Mouse (Mus musculus) kidney, adult 2 months (tissue): ENCODE data around the gene Cfap97d1. TPM values are rescaled to one million over a fixed set of nuclear protein-coding genes. Genes with fewer than 3 reads are reported as not detected.
A peak's percentile ranks its signal among the peaks of the same experiment; 100 is the strongest.

ENCODE experiments used
- DNase-seq: peaks from one replicate; pipeline ENCODE4 v3.0.0; 2021
- H3K27ac ChIP-seq: fragments of 200-500 bp; 2 replicates; pipeline ENCODE4 v1.5.1; 2012; ENCODE audit warnings: low read depth, low read length, control low read depth, inconsistent platforms; ENCODE audit not compliant: insufficient read depth
- H3K27me3 ChIP-seq: fragments of 200-500 bp; replicated peaks from 2 replicates; pipeline ENCODE4 v1.6.1; 2012; ENCODE audit warnings: mild to moderate bottlenecking, moderate library complexity, low read length, inconsistent platforms; ENCODE audit not compliant: control insufficient read depth, insufficient read depth
- H3K36me3 ChIP-seq: fragments of 200-500 bp; 2 replicates; pipeline ENCODE4 v1.6.1; 2012; ENCODE audit warnings: mild to moderate bottlenecking, moderate library complexity, low read length, inconsistent platforms; ENCODE audit not compliant: control insufficient read depth, insufficient read depth
- H3K4me1 ChIP-seq: fragments of 200-500 bp; 2 replicates; pipeline ENCODE4 v1.6.1; 2011; ENCODE audit warnings: low read length; ENCODE audit not compliant: control insufficient read depth, insufficient read depth
- H3K4me3 ChIP-seq: fragments of 200-500 bp; 2 replicates; pipeline ENCODE4 v1.5.1; 2011; ENCODE audit warnings: mild to moderate bottlenecking, low read depth, low read length, control low read depth; ENCODE audit not compliant: insufficient read depth
- CTCF ChIP-seq: fragments of 200-500 bp; conservative IDR thresholded peaks from 2 replicates; pipeline ENCODE4 v1.5.1; 2011; ENCODE audit warnings: low read depth, mild to moderate bottlenecking, control low read depth, low read length, moderate library complexity, mixed read lengths; ENCODE audit not compliant: insufficient read depth, insufficient read length
- POLR2A ChIP-seq: fragments of 200-500 bp; IDR thresholded peaks from one replicate; pipeline ENCODE4 v1.6.1; 2011; ENCODE audit warnings: low read depth, low read length, control low read depth
- WGBS: fragments of 180-500 bp; shearing (Covaris S2); methylation state at CpG from one replicate; pipeline ENCODE4 v1.1.7; 2018; 5-methylcytosine and 5-hydroxymethylcytosine counted together
- polyA plus RNA-seq: library from polyadenylated mRNA; depleted of rRNA; stranded (reverse); fragments of >200 nt; gene quantifications from 2 replicates; pipeline ENCODE4 v1.2.3, GENCODE M21; 2012; rRNA removed

Cfap97d1 gene
- polyA plus RNA-seq = not detected in 2 replicates

- peak; percentile 99 for DNase-seq
- under 1% methylated on average over 71 of the region's 71 CpGs for WGBS
- peak within 1 kb of the TSS; percentile 72 for H3K4me3 ChIP-seq
- H3K36me3 ChIP-seq = no peaks in the 10 kb centered on the region; the same call in 1 of the 2 replicates
- H3K27ac ChIP-seq = peak within 1 kb of the TSS; percentile 94
- TF ChIP-seq POLR2A = peak; percentile 11
- no peak for TF ChIP-seq CTCF
- H3K27me3 ChIP-seq = no peaks in the 10 kb centered on the region
- peaks cover 4% of the 10 kb centered on the region; the same call in 1 of the 2 replicates for H3K4me1 ChIP-seq
These were observed at the start of gene Cfap97d1 for GRCm38 (mm10) chr11:101984054-101985025. Gene Cfap97d1 (plus strand): TSS chr11:101984279.

GRCm38 (mm10) chr11:101935743-101936142 lies 48.3 kb upstream of the Cfap97d1 start:
- DNase-seq = peak; percentile 66
- Histone ChIP-seq H3K36me3 (no peaks in the 10 kb centered on the region), H3K27ac (no peak overlapping the region), H3K27me3 (0 out of 2 replicates have a peak, but pooled peaks cover 2% of the 10 kb centered on the region), H3K4me3 (no peak overlapping the region), H3K4me1 (no peaks in the 10 kb centered on the region)
- WGBS = 62% methylated on average over 3 of the region's 3 CpGs
- TF ChIP-seq CTCF (no peak), POLR2A (no peak)

- no peak for DNase-seq
- 62% methylated on average over 7 of the region's 7 CpGs for WGBS
- H3K4me1 ChIP-seq = no peaks in the 10 kb centered on the region
- no peaks in the 10 kb centered on the region for H3K36me3 ChIP-seq
- no peak overlapping the region for H3K4me3 ChIP-seq
- no peak overlapping the region for H3K27ac ChIP-seq
- H3K27me3 ChIP-seq = 0 out of 2 replicates have a peak, but pooled peaks cover 2% of the 10 kb centered on the region
- TF ChIP-seq CTCF (no peak), POLR2A (no peak)
These were observed 47.7 kb upstream of the Cfap97d1 start for GRCm38 (mm10) chr11:101936421-101936820.

- Histone ChIP-seq H3K27ac (no peak overlapping the region), H3K4me3 (no peak overlapping the region), H3K36me3 (no peaks in the 10 kb centered on the region), H3K4me1 (no peaks in the 10 kb centered on the region), H3K27me3 (0 out of 2 replicates have a peak, but pooled peaks cover 2% of the 10 kb centered on the region)
- 3% methylated on average over 32 of the region's 32 CpGs for WGBS
- TF ChIP-seq CTCF (no peak), POLR2A (no peak)
- peak; percentile 67 for DNase-seq
These were observed 47.0 kb upstream of the Cfap97d1 start for GRCm38 (mm10) chr11:101937108-101937507.

- Histone ChIP-seq H3K4me3 (no peak overlapping the region), H3K36me3 (no peaks in the 10 kb centered on the region), H3K27ac (no peak overlapping the region), H3K4me1 (no peaks in the 10 kb centered on the region), H3K27me3 (no peaks in the 10 kb centered on the region)
- TF ChIP-seq POLR2A = no peak
- no peak for TF ChIP-seq CTCF
- no peak for DNase-seq
- WGBS = 67% methylated on average over 3 of the region's 3 CpGs
These were observed 41.0 kb upstream of the Cfap97d1 start for GRCm38 (mm10) chr11:101943055-101943454.

GRCm38 (mm10) chr11:101946525-101946924 lies 37.6 kb upstream of the Cfap97d1 start:
- 35% methylated on average over 5 of the region's 5 CpGs for WGBS
- H3K27ac ChIP-seq = no peak overlapping the region
- DNase-seq = no peak
- H3K27me3 ChIP-seq = no peaks in the 10 kb centered on the region
- no peak overlapping the region for H3K4me3 ChIP-seq
- no peaks in the 10 kb centered on the region for H3K36me3 ChIP-seq
- no peaks in the 10 kb centered on the region for H3K4me1 ChIP-seq
- no peak for TF ChIP-seq POLR2A
- no peak for TF ChIP-seq CTCF

- no peaks in the 10 kb centered on the region for H3K27me3 ChIP-seq
- H3K27ac ChIP-seq = no peak overlapping the region
- H3K36me3 ChIP-seq = no peaks in the 10 kb centered on the region
- WGBS = 94% methylated on average over 5 of the region's 5 CpGs
- DNase-seq = no peak
- TF ChIP-seq POLR2A (no peak), CTCF (no peak)
- no peak overlapping the region for H3K4me3 ChIP-seq
- H3K4me1 ChIP-seq = no peaks in the 10 kb centered on the region
These were observed 34.1 kb upstream of the Cfap97d1 start for GRCm38 (mm10) chr11:101950021-101950420.
